Mouse (Mus musculus) bone marrow macrophage, adult 2 months (primary cell): ENCODE measurements around the gene Phactr1.

ENCODE experiments used
- CTCF ChIP-seq: IDR thresholded peaks from 2 replicates; pipeline ENCODE4 v1.5.1; 2012; ENCODE audit warnings: low read depth, mild to moderate bottlenecking, low read length, moderate library complexity
- POLR2A ChIP-seq: IDR thresholded peaks from 2 replicates; pipeline ENCODE4 v1.6.1; 2012; ENCODE audit warnings: mild to moderate bottlenecking, low read depth, low read length, borderline replicate concordance

DNA sequence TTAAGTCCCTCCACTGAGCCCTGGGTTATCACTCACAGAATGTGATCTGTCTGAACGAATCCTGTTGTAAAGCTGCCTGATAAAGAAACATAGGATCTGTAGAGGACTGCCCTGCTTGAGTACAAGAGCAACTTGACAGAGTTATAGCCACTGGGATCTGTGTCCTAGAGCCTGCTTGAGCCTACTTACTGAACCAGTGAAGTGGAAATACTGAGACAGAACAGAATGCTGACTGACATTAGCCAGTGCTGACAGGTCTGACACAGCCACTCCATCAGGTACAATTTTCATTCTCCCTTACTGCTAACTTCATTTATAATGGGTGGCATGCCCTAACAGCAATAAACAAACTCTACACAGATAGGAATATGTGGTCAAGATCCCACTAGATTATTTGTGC, 40.2 kb downstream of the Phactr1 start:
- no peak for TF ChIP-seq CTCF
- no peak for TF ChIP-seq POLR2A
